Mouse (Mus musculus) bone marrow, adult 2 months (tissue): Measurements from ENCODE around the gene Anapc15-ps. TPM values are rescaled to one million over a fixed set of nuclear protein-coding genes. Genes with fewer than 3 reads are reported as not detected.

Experiments
- H3K27ac ChIP-seq: fragments of 200-500 bp; 2 replicates; pipeline ENCODE4 v1.5.1; 2012; ENCODE audit warnings: low read depth, mild to moderate bottlenecking, control low read depth, inconsistent platforms, low read length; ENCODE audit not compliant: control insufficient read depth, poor library complexity, insufficient read depth
- H3K4me1 ChIP-seq: fragments of 200-500 bp; 2 replicates; pipeline ENCODE4 v1.6.1; 2011; ENCODE audit warnings: low read length; ENCODE audit not compliant: control insufficient read depth, insufficient read depth
- H3K4me3 ChIP-seq: fragments of 200-500 bp; replicated peaks from 2 replicates; pipeline ENCODE3; 2011; ENCODE audit warnings: mild to moderate bottlenecking, low read depth, low read length, control low read depth; ENCODE audit not compliant: control insufficient read depth
- CTCF ChIP-seq: fragments of 200-500 bp; IDR thresholded peaks from 2 replicates; pipeline ENCODE4 v1.5.1; 2011; ENCODE audit warnings: low read length, control low read depth; ENCODE audit not compliant: control insufficient read depth, insufficient read depth
- POLR2A ChIP-seq: fragments of 200-500 bp; IDR thresholded peaks from 2 replicates; pipeline ENCODE4 v1.6.1; 2011; ENCODE audit warnings: low read depth, mild to moderate bottlenecking, control low read depth, low read length, borderline replicate concordance; ENCODE audit not compliant: control insufficient read depth
- whole genome bisulfite sequencing: fragments of 180-500 bp; shearing (Covaris S2); methylation state at CpG from one replicate; pipeline ENCODE4 v1.1.7; 2018; 5-methylcytosine and 5-hydroxymethylcytosine counted together
- polyA plus RNA-seq: library from polyadenylated mRNA; stranded (reverse); fragments of >200 nt; gene quantifications from 2 replicates; pipeline ENCODE4 v1.2.4, GENCODE M21; 2011; ENCODE audit warnings: low replicate concordance; ENCODE audit not compliant: missing spikeins, insufficient read depth, insufficient read length

Anapc15-ps gene
- polyA plus RNA-seq, 1 experiment, result not detected

DNA sequence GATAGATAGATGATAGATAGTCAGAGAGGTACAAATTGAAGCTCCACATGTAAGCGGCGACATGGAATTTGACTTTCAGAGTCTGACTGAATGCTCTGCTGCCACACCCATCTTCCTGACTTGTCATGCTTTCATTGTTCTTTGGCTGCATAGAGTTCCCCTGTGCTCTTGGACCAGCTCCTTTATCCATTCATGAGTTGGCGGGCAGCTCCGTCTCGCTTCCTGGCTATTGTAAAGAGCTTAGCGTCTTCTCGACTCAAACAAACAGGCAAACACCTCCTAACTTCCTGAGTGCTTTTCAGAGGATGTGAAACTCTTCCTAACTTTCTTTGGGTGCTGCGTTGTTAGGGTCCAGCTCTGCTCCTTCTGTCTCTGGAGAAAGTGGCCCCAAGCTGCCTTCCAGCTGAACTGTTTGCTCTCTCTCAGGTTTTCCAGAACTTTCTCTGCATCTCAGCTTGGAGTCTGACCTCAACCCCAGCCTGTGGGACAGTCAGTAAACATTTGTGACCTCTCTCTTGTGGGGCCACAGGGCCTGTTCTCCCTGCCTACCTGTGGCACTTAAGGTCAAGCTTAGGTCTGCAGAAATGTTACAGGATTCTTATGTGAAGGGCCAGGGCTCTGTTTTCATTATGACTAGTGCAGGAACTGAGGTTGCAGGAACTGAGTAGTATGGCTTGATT is 13.6 kb downstream of the Anapc15-ps start:
- TF ChIP-seq POLR2A (no peak), CTCF (no peak)
- no peak overlapping the region for H3K4me3 ChIP-seq
- WGBS, result 73% methylated on average over 8 of the region's 8 CpGs
- no peaks in the 10 kb centered on the region for H3K4me1 ChIP-seq
- no peak overlapping the region for H3K27ac ChIP-seq

DNA sequence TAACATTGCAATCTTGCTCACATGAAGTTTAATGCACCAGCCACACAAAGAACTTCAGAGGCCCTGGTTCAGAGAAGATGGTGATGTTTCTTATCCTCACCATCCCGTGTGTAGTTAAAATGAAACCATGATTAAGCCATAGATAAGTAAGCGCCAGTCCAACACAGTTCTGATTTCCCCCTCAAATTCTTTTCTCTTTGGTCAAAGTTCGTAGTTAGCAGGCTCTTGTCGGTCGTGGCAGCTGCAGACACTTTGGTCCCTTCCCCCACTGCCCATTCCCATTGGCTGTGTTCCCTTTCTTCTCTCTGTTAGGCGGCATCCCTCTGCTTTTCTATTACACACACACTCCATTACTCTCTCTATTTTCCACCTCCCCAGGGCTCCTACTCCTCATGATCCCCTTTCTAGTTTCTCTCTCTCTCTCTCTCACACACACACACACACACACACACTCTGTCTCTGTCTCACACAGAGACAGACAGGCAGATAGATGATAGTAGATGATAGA is 14.4 kb downstream of the Anapc15-ps start:
- 64% methylated on average over 6 of the region's 6 CpGs for WGBS
- Histone ChIP-seq H3K4me1 (no peaks in the 10 kb centered on the region), H3K27ac (no peak overlapping the region), H3K4me3 (no peak overlapping the region)
- TF ChIP-seq CTCF (no peak), POLR2A (no peak)

DNA sequence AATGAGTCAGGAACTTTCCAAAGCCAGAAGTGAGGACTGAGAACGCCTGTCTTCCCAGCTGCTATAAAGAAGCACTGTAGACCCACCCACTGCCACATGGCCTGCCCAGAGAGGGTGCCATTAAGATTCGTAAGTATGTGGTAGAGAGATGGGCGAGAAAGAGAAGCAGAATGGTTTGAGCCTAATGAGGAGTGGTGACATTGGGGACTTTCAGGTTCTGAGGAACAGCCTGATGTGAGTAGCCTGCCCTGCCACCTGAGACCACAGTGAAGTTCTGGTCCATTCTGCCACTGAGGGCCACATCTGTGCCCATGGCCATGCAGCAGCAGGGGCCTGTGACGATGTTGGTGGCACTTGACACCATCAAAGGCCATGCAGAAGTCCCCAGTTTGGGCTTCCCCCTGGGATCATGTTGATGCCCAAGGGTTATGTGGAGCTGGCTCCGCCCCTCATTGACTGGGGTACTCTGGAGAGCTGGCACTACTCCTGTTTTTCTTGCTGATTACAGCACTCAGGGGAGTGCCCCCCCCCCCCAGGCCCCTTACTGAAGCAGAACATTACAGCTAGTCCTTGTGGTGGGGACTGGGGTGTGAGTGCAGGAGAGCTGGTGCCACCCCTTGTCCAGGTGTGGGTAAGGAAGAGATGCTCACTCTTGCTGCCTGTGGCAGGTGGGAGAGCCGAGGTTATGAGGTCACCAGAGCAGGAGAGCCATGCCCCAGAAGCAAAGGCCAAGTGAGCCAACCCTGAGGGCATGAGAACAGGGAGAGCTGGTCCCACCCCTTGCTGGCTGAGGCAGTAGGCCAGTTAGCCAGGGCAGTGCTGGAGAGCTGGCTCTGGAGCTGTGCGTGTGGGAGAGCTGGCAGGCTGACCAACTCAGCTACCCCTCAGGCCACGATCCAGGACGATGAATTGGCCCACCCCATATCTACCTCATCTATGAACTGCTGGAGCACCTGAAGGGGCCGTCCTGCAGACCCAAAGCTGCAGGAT is 16.7 kb downstream of the Anapc15-ps start:
- no peak for TF ChIP-seq CTCF
- TF ChIP-seq POLR2A, result no peak
- Histone ChIP-seq H3K4me3 (no peak overlapping the region), H3K4me1 (no peaks in the 10 kb centered on the region), H3K27ac (no peak overlapping the region)
- WGBS, result 80% methylated on average over 10 of the region's 10 CpGs

DNA sequence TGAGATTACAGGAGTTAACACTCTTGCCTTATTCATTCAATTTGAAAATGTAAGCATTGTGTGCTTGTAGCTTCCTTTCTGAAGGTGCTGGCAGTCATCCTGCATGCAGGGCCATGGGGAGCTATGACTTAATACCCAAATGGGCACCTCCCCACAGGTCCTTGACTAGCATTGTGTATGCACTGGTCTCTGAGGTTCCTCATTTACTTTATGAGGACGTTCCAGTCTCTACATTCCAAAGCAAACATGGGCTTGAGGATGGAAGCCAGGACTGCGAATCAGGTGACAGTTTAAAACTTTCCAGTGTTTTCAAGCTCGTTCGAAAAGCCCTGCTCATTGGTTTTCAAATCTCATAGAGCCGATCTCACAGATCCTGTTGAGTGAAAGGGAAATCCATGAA is 21.1 kb downstream of the Anapc15-ps start:
- H3K4me3 ChIP-seq, result no peak overlapping the region
- WGBS, result 83% methylated on average over 5 of the region's 5 CpGs
- H3K4me1 ChIP-seq, result no peaks in the 10 kb centered on the region
- H3K27ac ChIP-seq, result no peak overlapping the region
- TF ChIP-seq CTCF, result no peak
- TF ChIP-seq POLR2A, result no peak

DNA sequence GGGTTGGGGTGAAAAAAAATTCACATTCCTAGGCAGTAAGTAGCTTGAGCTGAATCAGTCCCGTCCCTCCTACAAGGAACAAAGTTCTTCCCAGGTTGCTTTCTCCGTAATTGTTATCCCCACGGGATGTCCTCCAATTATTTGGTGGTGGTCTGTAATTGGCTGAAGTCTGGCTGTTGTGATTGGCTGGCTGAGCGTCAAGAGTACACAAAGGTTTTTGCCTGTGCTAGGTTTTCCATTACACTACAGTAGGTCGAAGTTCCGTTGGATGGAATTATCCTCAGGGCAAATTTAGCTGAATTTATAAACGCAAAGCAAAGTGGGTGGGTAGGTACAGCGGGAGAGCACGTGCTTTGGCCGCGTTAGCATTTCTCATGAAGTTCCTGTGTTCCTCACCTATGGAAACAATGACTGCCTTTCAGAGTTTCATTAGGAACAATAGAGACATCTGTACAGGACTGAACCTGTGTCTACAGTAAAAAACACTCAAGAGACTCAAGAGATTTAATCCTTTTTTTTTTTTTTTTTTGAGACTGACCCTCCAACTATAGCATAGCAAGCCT is 24.8 kb downstream of the Anapc15-ps start:
- H3K4me3 ChIP-seq, result no peak overlapping the region
- no peaks in the 10 kb centered on the region; the same call in 1 of the 2 replicates for H3K4me1 ChIP-seq
- TF ChIP-seq CTCF, result no peak
- 93% methylated on average over 11 of the region's 11 CpGs for WGBS
- H3K27ac ChIP-seq, result no peak overlapping the region

DNA sequence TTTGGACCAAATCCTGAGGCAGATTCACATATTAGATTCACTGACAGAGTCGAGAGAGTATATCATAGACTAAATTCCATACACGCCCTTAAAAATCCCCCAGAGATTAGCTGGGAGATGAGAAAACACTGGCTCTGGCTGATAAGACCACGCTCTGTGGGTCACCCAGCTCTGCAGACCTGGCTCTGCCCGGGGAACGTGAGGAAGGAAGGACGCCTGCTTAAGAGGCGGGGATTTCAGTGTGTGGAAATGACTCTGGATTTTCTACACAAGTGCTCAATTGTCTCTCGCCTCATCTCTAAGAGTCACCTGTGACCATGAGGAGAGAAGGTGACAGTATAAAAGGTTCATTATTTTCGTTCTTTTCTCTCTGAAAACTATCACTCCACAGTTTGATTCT is 26.1 kb downstream of the Anapc15-ps start:
- Histone ChIP-seq H3K27ac (no peak overlapping the region), H3K4me3 (no peak overlapping the region), H3K4me1 (no peaks in the 10 kb centered on the region; the same call in 1 of the 2 replicates)
- 18% methylated on average over 9 of the region's 9 CpGs for WGBS
- TF ChIP-seq POLR2A (no peak), CTCF (no peak)

DNA sequence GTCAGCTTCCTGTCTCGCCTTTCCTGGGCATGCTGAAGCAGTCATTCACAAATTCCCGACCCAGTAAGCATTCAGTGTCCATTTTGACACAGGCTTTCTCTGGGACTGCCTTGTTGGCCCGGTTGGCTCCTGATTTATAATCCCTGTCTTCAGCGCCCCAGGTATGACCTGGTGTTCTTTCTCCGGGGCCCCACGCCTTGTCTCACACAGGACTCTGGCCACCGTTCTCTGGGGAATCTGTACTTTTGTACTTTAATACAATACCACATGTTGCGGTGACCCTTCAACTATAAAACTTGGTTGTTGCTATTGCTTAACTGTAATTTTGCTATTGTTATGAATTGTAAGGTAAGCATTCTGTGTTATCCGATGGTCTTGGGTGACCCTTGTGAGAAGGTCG is 26.7 kb downstream of the Anapc15-ps start:
- WGBS, result 89% methylated on average over 10 of the region's 10 CpGs
- H3K27ac ChIP-seq, result no peak overlapping the region
- TF ChIP-seq CTCF (no peak), POLR2A (no peak)
- H3K4me3 ChIP-seq, result no peak overlapping the region
- no peaks in the 10 kb centered on the region; the same call in 1 of the 2 replicates for H3K4me1 ChIP-seq
